Mouse (Mus musculus) forebrain, embryonic 16.5 days (tissue): ENCODE results near the gene Pkn1. TPM values are rescaled to one million over a fixed set of nuclear protein-coding genes. Genes with fewer than 3 reads are reported as not detected.

ENCODE experiments used
- ATAC-seq: fragments of 200-750 bp; cut with Nextera tagmentation; 2 replicates; pipeline ENCODE4 v1.8.0; 2017; ENCODE audit warnings: mild to moderate bottlenecking, moderate library complexity
- H3K27ac ChIP-seq: fragments of 300-500 bp; sonication (generic); 2 replicates; pipeline ENCODE4 v1.5.1; 2014; ENCODE audit warnings: low read length, control low read depth
- H3K27me3 ChIP-seq: fragments of 300-500 bp; sonication (generic); replicated peaks from 2 replicates; pipeline ENCODE4 v1.6.1; 2014; ENCODE audit warnings: low read length; ENCODE audit not compliant: control insufficient read depth, insufficient read depth
- H3K36me3 ChIP-seq: fragments of 300-500 bp; sonication (generic); 2 replicates; pipeline ENCODE4 v1.6.1; 2014; ENCODE audit not compliant: control insufficient read depth, insufficient read depth
- H3K4me1 ChIP-seq: fragments of 300-500 bp; sonication (generic); replicated peaks from 2 replicates; pipeline ENCODE4 v1.6.1; 2014; ENCODE audit warnings: low read length; ENCODE audit not compliant: control insufficient read depth, insufficient read depth
- H3K4me2 ChIP-seq: fragments of 300-500 bp; sonication (generic); 2 replicates; pipeline ENCODE4 v1.6.1; 2014; ENCODE audit warnings: mild to moderate bottlenecking, low read length, control low read depth
- H3K4me3 ChIP-seq: fragments of 300-500 bp; sonication (generic); replicated peaks from 2 replicates; pipeline ENCODE4 v1.5.1; 2014; ENCODE audit warnings: mild to moderate bottlenecking, low read length, control low read depth
- H3K9ac ChIP-seq: fragments of 300-500 bp; sonication (generic); replicated peaks from 2 replicates; pipeline ENCODE4 v1.6.1; 2014; ENCODE audit warnings: low read depth, low read length, control low read depth
- H3K9me3 ChIP-seq: fragments of 300-500 bp; sonication (generic); 2 replicates; pipeline ENCODE4 v1.6.1; 2016; ENCODE audit warnings: low read length; ENCODE audit not compliant: control insufficient read depth
- WGBS: fragments of 180-500 bp; shearing (Covaris S2); extraction: QIAGEN DNeasy Blood & Tissue Kit; methylation state at CpG from one replicate; pipeline ENCODE4 v1.1.7; 2014; 5-methylcytosine and 5-hydroxymethylcytosine counted together
- polyA plus RNA-seq: library from polyadenylated mRNA; unstranded; fragments of >200 nt; fragmentation: Nextera tagmentation; extraction: Ambion mirVana; gene quantifications from 2 replicates; pipeline ENCODE4 v1.2.1, GENCODE M21; 2015

The Pkn1 gene
- polyA plus RNA-seq, 1 experiment from 2014 or later = 36.0 TPM

DNA sequence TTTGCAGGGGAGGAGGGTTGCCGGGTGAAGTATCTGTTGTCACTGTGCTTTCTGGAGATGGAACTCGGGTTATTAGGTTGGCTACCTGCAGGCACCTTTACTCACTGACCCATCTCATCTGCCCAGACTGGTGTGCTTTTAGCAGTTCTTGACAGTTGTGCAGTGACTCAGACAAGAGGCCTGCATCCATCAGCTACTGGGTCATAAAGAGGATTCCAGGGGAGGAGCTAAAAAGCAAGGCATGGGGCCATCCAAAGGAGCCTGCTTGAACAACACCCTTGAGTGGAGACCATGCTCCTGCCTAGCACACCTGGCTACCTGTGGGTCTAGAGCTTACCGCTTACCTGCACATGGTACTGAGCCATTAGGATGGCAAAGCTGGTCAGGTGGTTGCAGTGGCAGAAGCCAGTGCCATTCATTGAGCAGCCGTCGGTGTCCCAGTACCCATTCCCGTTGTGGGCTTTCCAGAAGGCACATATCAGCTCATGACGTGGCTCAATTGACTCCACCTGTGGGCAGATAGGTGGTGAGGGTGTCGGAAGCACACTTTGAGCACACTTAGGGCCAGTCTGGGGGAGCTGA lies 26.6 kb upstream of the Pkn1 start:
- H3K9me3 ChIP-seq = no peaks in the 10 kb centered on the region
- H3K4me3 ChIP-seq = no peak overlapping the region
- no peak for ATAC-seq
- no peaks in the 10 kb centered on the region for H3K27me3 ChIP-seq
- WGBS = 94% methylated on average over 8 of the region's 8 CpGs
- no peak overlapping the region for H3K4me2 ChIP-seq
- peaks cover 33% of the 10 kb centered on the region for H3K36me3 ChIP-seq
- H3K4me1 ChIP-seq = no peaks in the 10 kb centered on the region
- H3K27ac ChIP-seq = no peak overlapping the region
- H3K9ac ChIP-seq = no peak overlapping the region

- Histone ChIP-seq H3K27ac (no peak overlapping the region), H3K4me2 (no peak overlapping the region), H3K4me1 (no peaks in the 10 kb centered on the region), H3K36me3 (peaks cover 33% of the 10 kb centered on the region), H3K4me3 (no peak overlapping the region), H3K27me3 (no peaks in the 10 kb centered on the region), H3K9me3 (no peaks in the 10 kb centered on the region), H3K9ac (no peak overlapping the region)
- ATAC-seq = peak; percentile 55
- WGBS = 37% methylated on average over 15 of the region's 15 CpGs
These were observed 25.9 kb upstream of the Pkn1 start for GRCm38 (mm10) chr8:83724697-83725482.

DNA sequence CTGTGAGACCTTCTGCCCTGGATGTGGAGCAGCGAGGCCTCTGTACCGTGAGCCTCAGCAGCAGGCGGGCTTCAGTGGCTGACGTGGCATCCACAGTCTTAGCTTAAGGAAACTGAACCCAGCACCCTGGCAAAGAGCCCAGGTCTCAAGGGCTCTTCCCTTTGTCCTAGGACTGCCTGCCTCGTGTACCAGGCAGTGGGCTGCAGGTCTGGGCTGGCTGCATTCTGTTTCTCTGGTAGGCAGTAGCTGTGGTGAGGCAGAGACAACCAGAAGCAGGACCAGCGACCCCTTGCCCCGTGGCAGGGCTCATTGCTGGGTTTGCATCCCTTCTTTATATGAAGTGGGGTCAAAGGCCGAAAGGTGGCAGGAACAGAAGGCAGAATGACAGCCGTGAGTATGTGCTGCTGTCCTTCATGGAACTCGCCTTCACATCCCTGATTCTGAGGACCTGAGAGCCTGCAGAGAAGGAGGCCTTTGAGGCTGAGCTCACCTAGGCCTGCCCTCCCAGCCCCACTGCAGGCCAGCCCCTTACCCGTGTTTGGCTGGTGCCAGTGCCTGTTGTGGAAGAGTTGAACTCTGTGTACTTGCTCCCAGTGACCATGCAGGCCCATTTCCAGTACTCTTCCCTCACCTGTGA lies 24.6 kb upstream of the Pkn1 start:
- peaks cover 37% of the 10 kb centered on the region for H3K36me3 ChIP-seq
- no peak overlapping the region for H3K9ac ChIP-seq
- WGBS = 81% methylated on average over 11 of the region's 11 CpGs
- no peak overlapping the region for H3K4me3 ChIP-seq
- no peak overlapping the region for H3K4me2 ChIP-seq
- H3K27me3 ChIP-seq = no peaks in the 10 kb centered on the region
- no peaks in the 10 kb centered on the region for H3K4me1 ChIP-seq
- no peak overlapping the region for H3K27ac ChIP-seq
- H3K9me3 ChIP-seq = no peaks in the 10 kb centered on the region
- no peak for ATAC-seq

DNA sequence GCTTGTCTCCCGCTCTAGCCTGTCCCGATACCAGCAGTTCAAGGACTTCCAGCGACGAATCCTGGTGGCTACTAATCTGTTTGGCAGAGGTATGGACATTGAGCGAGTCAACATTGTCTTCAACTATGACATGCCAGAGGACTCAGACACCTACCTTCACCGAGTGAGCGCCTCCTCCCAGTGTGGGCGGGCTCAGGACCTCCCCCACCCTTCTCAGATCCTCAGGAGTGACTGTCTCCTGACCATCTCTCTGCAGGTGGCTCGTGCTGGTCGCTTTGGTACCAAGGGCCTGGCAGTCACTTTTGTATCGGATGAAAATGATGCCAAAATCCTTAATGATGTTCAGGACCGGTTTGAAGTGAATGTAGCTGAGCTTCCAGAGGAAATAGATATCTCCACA lies 23.7 kb upstream of the Pkn1 start:
- ATAC-seq = no peak
- H3K27me3 ChIP-seq = no peaks in the 10 kb centered on the region
- H3K4me1 ChIP-seq = no peaks in the 10 kb centered on the region
- H3K4me3 ChIP-seq = no peak overlapping the region
- WGBS = 87% methylated on average over 12 of the region's 12 CpGs
- peaks cover 37% of the 10 kb centered on the region for H3K36me3 ChIP-seq
- no peaks in the 10 kb centered on the region for H3K9me3 ChIP-seq
- no peak overlapping the region for H3K4me2 ChIP-seq
- H3K27ac ChIP-seq = no peak overlapping the region
- H3K9ac ChIP-seq = no peak overlapping the region

DNA sequence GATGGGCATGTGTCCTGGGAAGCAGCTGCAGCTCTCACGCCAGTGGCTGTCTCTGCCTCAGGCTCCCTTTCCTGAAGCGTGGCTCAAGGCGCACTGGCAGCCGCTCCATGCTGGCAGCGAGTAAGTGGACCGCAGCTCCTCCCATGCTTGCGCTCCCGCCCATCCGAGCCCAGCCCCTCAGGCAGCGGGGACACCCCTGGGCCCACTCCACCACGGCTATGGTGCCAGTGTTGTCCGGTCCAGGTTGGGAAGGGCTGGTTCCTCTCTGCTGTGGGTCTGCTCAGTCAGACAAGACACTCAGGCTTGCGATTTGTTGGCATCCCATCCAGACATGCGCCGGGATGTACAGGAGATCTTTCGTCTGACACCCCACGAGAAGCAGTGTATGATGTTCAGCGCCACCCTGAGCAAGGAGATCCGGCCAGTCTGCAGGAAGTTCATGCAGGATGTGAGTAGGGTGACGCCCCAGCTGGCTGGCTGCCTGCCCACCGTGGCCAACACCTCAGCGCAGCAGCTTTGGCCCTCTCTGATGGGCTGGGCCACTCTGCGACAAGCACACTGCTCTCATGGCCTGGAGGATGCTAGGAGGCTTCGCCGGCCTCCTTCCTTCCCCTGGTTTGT lies 22.5 kb upstream of the Pkn1 start:
- WGBS = 89% methylated on average over 25 of the region's 25 CpGs
- Histone ChIP-seq H3K9ac (no peak overlapping the region), H3K27ac (no peak overlapping the region), H3K36me3 (peaks cover 37% of the 10 kb centered on the region), H3K4me3 (no peak overlapping the region), H3K27me3 (no peaks in the 10 kb centered on the region), H3K4me1 (peaks cover 3% of the 10 kb centered on the region), H3K4me2 (no peak overlapping the region), H3K9me3 (no peaks in the 10 kb centered on the region)
- no peak for ATAC-seq

DNA sequence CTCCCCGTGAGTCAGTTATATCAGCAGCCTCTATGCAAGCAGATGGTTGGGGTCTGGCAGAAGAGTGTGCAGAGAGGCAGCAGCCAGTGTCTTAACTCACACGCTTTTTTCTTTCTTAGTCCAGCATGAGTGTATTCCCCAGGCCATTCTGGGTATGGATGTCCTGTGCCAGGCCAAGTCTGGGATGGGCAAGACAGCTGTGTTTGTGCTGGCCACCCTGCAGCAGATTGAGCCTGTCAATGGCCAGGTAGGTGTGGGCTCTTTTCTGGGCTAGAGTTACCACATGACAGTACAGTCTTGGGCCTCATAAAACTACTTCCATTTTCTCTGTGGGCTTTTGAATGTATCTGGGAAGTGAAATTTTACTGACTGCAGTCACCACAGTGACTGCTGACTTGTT lies 20.7 kb upstream of the Pkn1 start:
- H3K4me3 ChIP-seq = no peak overlapping the region
- 80% methylated on average over 2 of the region's 2 CpGs for WGBS
- no peak for ATAC-seq

DNA sequence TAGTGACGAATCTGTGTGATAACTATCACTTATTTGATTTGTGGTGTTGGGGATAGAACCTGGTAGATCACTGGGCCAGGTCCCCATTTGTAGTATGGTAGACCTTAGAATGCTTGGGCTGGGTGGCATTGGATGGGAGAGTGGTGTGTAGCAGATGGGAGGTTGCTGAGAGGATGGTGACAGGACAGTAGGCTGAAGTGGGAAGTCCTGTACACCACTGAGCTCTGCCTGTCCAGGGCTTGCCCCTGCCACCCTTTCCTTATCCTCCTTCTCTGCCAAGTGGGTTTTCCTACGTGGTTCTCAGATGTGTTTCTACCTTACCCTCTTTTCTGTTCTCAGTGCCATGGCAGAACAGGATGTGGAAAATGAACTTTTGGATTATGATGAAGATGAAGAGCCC lies 20.1 kb upstream of the Pkn1 start:
- H3K27ac ChIP-seq = no peak overlapping the region
- no peak overlapping the region for H3K9ac ChIP-seq
- ATAC-seq = no peak
- H3K4me3 ChIP-seq = no peak overlapping the region
- H3K4me2 ChIP-seq = no peak overlapping the region
- no peaks in the 10 kb centered on the region for H3K27me3 ChIP-seq
- peaks cover 11% of the 10 kb centered on the region for H3K4me1 ChIP-seq
- H3K36me3 ChIP-seq = peaks cover 30% of the 10 kb centered on the region
- H3K9me3 ChIP-seq = no peaks in the 10 kb centered on the region
- WGBS = 89% methylated on average over 2 of the region's 2 CpGs

More for the DNA sequence above, 20.7 kb upstream of the Pkn1 start:
- H3K4me1 ChIP-seq = peaks cover 11% of the 10 kb centered on the region
- H3K4me2 ChIP-seq = no peak overlapping the region
- H3K36me3 ChIP-seq = peaks cover 30% of the 10 kb centered on the region
- H3K27ac ChIP-seq = no peak overlapping the region
- H3K9me3 ChIP-seq = no peaks in the 10 kb centered on the region
- H3K27me3 ChIP-seq = no peaks in the 10 kb centered on the region
- no peak overlapping the region for H3K9ac ChIP-seq

GRCm38 (mm10) chr8:83716563-83716962 lies 17.6 kb upstream of the Pkn1 start:
- WGBS = 80% methylated on average over 2 of the region's 2 CpGs
- H3K4me3 ChIP-seq = no peak overlapping the region
- peaks cover 11% of the 10 kb centered on the region for H3K4me1 ChIP-seq
- ATAC-seq = no peak
- H3K27ac ChIP-seq = no peak overlapping the region
- peaks cover 12% of the 10 kb centered on the region for H3K36me3 ChIP-seq
- no peaks in the 10 kb centered on the region for H3K27me3 ChIP-seq
- no peak overlapping the region; the same call in 1 of the 2 replicates for H3K4me2 ChIP-seq
- H3K9me3 ChIP-seq = no peaks in the 10 kb centered on the region
- no peak overlapping the region for H3K9ac ChIP-seq

GRCm38 (mm10) chr8:83715771-83716170 lies 16.8 kb upstream of the Pkn1 start:
- peak overlapping the region; percentile 94 for H3K4me2 ChIP-seq
- peak overlapping the region; percentile 78 for H3K27ac ChIP-seq
- no peaks in the 10 kb centered on the region for H3K27me3 ChIP-seq
- H3K9me3 ChIP-seq = no peaks in the 10 kb centered on the region
- peak overlapping the region; percentile 87 for H3K4me3 ChIP-seq
- peak overlapping the region; percentile 66 for H3K9ac ChIP-seq
- H3K36me3 ChIP-seq = peaks cover 5% of the 10 kb centered on the region; the same call in 1 of the 2 replicates
- WGBS = under 1% methylated on average over 17 of the region's 17 CpGs
- peaks cover 11% of the 10 kb centered on the region for H3K4me1 ChIP-seq
- no peak for ATAC-seq
